Mouse (Mus musculus): ENCODE data around the gene Abr.
A peak's percentile ranks its signal among the peaks of the same experiment; 100 is the strongest.

The Abr gene

DNA sequence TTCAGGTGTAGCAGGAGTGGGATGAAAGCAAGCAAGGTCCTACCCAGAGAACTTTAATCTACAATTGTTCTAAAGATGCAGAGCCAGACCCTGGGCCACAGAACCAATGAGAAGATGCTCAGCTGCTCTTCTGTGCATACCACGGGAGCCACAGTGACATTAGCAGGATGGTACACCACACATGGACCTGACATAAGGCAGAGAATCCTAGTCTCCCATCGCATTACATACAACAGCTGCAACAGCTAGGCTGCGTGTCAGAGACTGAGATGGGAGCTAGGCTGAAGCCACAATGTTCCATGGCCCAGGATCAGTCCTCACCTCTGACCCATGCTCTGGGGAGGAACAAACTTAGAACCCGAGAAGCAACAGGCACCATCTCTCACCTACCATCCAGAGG, 104.0 kb downstream of the Abr start:
- no peak for DNase-seq (ENCODE audit: low read depth, low spot score)

DNA sequence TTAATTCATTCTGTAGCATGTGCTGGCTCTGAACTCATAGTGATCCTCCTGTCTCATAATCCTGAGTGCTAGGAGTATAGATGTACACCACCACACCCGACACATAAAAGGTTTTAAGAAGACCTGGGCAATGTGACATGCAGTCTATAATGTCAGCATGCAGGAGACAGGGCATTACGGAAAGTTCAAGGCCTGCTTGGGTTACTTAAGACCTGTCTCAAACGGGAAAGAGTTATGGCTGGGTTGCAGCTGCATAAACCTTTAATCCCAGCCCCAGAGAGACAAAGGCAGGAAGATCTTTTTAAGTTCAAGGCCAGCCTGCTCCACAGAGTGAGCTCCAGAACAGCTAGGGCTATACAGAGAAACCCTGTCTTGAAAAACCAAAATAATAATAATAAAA, 105.2 kb downstream of the Abr start:
- no peak for DNase-seq (ENCODE audit: low read depth, low spot score)

DNA sequence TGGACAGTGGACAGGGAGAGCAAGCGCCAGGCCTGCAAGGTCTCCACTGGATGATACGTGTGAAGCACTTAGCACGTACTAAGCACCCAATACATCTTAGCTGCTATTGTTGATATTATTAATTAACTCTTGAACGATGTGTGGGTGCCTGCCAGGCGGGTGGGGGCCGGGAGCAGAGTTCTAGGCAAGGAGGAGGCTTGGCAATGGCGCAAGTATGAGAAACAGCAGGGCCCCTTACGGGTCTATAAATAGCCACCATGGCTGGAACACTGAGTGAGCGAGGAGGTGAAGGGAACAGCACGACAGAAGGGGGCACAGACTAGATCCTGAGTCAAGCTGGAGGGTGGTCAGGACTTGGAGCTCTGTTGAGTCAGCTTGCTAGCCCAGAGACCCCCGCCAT, 107.0 kb downstream of the Abr start:
- no peak for DNase-seq (ENCODE audit: low read depth, low spot score)

DNA sequence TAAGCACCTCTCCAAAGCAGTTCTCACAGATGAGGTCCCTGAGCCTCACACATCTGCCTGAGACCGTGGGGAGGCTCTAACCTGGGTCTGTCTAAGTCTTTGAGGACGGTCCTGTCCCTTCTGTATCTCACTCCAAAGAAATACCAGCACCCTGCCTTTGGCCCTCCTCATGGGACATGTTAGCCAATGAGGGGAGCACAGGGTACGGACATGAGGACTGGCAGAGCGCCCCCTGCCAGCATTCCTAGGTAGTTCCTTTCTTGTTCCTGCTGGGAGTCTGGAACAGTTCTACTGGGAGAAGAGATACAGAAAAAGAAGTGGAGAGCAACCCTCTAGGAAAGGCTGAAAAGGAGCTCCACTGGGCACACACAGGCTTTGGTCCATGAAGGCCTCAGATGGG, 111.1 kb downstream of the Abr start:
- no peak for DNase-seq (ENCODE audit: low read depth, low spot score)

DNA sequence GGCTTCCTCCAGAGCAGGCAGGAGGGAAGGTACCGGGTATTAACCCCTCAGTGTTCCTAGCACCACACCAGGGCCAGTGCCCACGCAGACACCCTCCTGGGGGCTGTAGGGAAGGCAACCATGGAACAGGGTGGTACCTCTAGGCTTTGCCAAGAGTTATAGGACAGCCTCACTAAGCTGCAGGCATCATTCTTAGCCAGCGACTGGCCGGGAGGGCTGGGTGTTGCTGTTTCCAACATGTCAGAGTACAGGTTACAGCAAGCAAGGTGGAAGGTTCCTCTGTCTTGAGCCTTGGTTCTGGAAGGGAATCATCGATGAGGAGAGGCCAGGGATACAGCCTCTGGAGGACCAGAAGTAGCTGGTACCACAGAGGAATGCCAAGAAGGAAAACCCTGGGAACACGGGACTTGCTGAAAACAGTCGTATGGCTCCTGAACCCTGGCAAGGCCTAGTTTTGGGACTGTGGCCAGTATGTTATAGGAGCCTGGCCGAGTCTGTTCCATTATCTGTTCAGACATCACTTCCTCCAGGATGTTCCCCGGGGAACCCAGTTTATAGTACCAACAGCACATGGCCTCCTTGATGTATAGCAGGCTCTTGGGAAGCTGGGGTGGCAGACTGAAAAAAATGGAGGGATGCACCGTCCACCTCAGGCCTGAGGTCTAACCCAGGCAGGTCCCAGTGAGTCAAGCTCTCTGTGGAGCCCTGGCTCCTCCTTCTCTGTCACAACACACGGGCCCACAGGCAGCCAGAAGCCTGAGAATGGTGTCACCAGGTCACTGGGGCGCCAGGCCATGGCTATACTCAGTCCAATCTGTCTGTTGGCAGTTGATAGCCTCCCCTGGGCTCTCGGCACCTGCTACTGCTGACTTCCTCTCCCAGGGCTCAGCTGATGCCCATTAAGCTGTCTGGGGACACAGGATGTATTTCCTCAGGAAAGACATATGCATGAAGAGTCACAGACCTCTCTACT, 112.1 kb downstream of the Abr start:
- DNase-seq (ENCODE audit: low read depth, low spot score) = no peak

DNA sequence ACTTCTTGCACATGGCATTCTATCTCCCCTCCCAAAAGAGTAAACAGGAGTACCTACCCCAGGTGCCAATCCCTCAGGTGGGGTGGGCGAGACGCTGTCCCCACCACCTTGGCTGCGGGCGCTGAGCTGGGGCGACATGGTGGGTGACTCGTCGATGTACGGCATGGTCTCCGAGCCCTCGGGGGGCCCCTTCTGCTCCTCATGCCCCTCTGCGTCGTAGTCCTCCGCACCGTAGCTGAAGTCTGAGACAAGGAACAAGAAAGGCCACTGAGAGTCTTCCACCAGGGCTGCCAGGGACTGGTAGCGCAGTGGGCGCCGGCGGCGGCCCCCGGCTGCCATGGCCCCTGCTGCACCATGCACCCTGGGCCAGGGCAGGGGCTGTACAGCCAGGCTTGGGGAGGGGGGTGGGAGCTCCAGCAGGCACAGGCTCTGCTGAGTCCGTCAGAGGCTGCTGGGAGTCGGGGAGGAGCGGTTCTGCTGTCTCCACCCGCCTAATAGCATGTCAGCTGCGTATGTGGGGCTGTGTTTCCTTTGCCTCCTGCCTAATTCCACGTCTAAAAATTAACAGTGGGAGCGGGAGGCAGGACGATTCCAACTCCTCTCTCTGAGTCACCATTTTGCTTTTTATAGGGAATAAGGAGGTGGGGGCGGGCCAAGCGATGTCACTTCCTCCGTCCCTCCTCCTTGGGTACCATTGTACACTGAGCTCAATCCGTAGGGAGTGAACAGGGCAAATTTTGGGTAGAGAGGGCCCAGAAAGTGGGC, 113.1 kb downstream of the Abr start:
- DNase-seq (ENCODE audit: low read depth, low spot score) = no peak

DNA sequence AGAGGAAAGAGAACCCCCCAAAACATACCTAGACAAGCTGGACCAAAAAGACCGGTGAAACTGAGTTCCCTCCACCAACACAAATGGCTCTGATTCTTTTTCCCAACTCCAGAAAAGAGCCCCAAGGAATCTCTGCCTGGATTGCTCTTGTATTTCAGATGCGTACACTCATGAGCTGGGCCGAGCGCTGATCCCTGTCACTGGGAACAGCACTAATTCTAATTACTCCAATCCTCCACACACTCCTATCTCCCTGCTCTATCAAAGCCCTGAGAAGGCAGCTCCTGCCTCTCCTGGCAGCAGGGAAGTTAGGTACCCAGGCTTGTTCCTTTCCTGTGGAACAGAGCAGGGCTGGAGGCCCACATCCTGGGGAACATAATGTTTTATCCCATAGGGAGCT, 114.0 kb downstream of the Abr start:
- DNase-seq (ENCODE audit: low read depth, low spot score) = no peak

DNA sequence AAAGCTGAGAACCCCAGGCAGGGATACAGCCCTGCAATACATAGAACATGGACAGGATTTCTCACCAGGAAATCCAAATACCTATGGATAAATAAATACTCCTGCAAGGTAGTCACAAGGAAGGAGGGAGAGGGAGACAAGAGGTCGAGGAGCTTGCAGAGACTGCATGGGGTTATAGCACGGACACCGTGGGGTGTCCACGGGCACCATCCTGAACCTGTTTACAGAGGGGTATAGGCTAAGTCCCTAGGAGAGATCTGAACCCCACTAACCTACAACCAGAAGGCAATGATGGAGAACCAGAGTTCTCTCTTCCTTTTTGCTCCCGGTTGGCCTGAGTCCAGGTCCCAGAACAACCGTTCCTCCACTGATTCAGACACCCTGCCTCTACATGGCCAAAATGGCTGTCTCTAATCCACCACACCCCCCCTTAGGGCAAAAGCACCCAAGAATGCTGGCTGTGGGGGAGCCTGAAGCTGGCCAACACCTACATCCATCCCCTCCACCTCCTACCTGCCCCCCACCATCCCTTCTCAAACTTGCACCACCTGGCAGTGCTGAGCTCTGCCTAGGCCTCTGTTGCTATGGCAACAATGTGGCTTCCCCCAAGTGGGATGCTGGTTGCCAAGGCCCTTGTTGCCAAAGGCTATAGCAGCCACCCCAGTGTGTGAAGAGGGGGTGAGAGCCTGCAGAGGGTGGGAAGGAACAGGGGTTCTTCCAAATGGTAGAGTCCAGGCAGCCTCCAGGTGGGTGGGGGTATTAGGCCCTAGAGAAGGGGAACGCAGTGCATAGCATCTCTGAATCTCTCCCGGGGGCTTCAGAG, 114.6 kb downstream of the Abr start:
- DNase-seq (ENCODE audit: low read depth, low spot score) = no peak

DNA sequence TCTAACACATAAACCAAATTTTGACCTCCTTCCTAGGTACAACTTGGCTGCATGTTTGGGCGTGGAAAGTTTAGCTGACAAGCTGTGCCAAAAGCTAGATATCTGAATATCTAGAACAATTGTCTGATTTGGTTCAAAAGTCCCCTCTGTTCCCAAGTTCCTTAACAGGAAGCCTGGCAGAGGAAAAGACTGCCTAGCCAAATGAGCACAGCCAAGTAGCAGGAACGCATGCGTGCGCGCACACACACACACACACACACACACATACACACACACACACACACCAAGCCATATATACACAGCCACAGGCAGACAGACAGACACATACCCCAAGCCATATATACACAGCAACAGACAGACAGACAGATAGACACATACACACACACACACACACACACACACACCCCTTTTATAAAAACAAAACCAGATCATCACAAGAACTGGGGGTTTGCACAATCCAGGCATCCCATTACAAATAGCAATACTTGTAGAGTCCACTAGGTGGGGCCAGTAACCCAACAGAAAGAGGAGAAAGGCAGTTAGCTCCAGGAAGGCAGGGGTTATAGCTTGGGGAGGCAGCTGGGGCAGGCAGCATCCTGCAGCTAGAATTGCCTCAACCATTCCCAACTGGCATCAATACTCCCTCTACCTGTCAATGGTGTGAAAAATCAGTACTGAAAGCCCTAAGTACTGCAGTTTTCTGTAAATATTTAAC, 115.4 kb downstream of the Abr start:
- DNase-seq (ENCODE audit: low read depth, low spot score) = peak; percentile 80

DNA sequence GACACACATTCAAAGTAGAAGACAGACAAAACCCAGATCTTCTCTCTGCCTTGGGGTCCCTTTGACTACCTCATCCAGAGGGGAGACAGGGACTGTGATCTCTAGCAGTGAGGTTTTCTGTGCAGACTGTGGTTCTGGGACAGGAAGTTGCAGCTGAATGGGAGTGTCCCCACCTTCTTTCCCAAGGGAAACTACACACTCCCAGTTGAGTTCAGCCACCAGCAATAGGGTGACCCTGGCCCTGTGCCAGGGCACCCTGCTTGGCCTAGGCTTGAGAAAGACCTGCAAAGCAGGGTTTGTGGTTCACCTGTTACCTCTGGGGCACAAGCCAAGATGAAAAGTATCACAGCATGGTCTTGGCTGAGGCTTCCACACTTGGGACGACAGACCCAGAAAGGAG, 117.0 kb downstream of the Abr start:
- no peak for DNase-seq (ENCODE audit: low read depth, low spot score)

DNA sequence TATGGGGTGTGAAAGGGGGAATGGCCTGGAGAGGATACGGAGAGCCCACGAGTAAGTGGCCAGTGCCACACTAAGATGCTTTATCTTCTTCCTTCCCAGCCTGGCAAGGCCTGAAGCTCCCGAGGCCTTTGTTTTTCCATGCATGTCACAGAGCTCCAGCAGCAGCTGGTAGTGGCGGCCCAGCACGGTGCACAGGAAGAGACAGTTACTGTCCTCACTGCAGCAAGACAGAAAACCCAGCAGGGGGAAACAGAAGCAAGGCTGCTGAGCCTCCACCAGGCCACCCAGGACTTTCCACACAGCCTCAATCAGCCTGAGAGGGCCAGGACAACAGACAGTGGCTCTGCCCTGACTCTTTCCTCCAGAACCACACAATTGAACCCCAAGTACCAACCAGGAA, 118.1 kb downstream of the Abr start:
- no peak for DNase-seq (ENCODE audit: low read depth, low spot score)

DNA sequence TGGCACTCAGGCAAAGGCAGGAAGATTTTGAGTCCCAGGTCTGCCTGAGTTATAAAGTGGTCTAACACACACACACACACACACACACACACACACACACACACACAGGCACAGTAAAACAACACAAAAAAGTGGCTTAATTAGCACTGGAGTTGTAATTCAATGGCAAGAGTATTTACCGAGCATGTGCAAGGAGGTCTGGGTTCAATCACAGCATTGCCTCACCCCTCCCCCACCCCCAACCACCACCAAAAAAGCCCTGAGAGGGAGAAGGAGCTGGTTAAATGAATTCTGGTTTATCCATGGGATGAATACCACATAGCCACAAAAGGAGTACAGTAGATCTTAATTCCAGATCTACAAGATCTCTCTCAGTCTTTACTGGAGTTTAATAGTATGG, 122.1 kb downstream of the Abr start:
- peak; percentile 59 for DNase-seq (ENCODE audit: low read depth, low spot score)

DNA sequence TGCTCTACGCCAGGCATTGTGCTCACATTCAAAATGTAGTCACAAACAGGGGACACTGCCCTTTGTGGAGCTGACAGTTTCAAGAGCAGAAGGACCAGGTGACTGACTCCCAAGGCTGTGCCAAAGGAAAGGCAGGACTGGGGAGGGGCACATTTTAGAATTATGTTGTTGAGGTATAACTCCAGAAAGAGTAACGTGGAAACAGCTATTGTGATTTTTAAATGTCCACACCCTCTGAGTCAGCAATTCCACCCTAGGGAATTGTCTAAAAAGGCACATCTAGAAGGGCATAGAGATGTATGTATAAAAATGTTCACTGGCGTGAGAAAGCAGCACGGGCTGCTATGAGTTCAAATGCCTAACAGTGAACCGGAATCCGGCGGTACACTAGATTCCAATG, 122.5 kb downstream of the Abr start:
- no peak for DNase-seq (ENCODE audit: low read depth, low spot score)

DNA sequence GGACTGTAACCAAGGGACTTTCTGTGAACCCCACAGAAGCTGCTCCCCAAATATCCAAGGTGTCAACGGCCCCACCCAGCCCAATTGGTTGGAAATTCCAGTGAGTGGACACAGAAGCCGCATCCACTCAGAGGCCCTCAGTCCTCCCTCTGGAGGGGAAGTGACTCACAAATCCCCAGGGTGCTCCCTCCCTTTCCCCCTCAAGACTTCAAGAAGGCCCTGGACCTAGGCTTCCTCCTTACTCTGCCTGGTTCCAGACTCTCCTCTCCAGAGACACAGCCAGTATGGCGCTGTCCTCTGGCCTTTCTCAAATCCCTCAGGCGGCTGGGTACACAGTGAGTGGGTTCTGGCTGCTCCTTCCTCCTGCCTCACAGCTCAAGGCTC, 124.4 kb downstream of the Abr start:
- DNase-seq (ENCODE audit: low read depth, low spot score) = no peak

DNA sequence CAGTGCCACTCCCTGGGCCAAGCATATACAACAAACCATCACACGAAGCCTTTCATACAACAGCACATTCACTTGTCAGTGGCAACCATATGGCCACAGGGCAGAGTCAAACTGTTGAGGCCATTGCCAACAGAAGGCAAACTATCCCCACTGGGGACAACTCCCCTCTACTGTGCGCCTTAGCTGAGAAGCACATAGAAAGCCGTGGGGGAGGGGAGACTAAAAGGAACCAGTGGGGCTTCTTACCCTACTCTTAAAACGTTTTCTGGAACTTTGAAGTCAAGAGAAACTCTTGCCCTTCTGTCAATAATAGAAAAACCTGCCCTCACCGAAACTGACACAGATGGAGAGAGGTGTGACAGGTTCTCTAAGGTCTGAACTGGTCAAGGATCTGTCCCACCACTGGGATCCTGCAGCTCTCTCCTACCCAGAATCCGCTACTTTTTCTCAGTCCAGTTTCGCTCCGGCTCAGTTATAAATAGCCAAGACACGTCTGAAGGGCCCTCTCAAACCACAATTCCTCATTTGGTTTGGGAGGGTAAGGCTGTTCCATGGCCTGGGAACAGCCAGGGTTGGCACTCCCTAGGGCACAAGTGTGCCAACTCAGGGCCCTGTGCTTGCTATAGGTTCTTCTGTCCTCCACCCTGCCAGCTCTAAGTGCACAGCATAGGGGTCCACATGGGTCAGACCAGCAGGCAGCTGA, 124.9 kb downstream of the Abr start:
- no peak for DNase-seq (ENCODE audit: low read depth, low spot score)

DNA sequence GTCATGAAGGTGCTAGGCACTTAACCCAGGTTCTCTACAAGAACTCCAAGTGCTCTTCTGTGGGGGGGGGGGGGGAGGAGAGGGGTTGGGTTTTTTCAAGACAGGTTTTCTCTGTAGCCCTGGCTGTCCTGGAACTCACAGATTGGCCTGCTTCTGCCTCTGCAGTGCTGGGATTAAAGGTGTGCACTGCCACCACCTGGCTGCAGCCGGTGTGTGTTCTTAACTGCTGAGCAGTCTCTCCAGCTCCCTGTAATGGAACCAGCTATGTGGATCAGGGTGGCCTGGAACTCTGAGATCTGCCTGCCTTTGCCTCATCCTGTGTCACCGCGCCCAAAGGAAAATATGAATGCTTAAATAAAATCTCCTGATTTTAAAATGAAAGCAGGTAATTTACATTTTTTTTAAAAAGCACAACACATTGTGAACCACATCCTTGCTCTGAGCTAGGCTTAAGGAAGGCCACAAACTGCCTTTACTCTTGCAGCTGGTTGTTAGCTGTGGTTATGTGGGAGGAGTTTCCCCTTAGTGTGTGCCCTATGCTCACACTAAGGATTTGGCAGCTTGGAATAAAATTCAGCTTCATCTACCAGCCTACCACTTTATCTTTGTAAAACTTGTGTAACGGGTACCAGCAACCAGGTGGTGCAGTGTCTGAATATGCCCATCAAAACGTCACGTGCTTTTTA, 125.9 kb downstream of the Abr start:
- DNase-seq (ENCODE audit: low read depth, low spot score) = peak; percentile 52

DNA sequence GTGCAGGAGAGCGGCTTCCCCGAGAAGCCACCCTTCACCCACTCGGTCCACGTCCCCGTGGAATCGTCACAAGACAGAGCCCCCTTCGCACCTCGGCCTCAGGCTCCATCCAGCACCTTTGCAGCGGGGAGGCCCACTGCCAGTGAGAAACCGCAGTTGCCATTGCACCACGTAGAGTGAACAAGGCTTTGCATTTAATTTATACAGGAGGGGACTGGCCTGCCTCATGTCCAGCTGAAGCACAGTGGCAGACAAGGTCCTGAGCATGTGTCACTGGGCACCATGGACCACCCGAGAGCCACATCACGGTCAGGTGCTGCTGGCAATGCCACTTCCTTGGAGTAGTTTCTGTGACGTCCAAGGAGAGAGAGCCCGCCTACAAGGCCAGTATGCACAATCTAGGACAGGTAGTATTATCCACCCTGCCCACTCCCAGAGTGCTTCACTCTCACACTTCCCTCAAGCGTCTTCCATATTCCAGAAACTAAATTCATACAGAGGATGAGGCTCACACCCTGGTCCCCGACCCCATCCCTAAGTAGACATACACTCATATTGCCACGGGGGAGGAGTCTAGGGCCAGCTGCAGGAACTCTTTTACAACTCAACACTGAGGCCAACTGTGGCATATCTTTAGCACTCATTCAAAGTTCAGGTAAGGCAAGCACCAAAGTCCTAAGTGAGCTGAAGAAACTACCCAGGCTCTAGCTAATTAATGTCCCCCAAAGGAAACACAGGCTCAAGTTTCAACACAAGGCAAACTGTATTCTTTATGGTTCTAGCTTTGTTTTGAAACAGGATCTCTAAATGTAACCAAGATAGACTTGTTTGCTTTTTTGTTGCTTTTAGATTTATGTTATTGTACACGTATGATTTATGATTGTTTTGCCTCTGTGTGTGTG, 126.7 kb downstream of the Abr start:
- peak; percentile 36 for DNase-seq (ENCODE audit: low read depth, low spot score)

DNA sequence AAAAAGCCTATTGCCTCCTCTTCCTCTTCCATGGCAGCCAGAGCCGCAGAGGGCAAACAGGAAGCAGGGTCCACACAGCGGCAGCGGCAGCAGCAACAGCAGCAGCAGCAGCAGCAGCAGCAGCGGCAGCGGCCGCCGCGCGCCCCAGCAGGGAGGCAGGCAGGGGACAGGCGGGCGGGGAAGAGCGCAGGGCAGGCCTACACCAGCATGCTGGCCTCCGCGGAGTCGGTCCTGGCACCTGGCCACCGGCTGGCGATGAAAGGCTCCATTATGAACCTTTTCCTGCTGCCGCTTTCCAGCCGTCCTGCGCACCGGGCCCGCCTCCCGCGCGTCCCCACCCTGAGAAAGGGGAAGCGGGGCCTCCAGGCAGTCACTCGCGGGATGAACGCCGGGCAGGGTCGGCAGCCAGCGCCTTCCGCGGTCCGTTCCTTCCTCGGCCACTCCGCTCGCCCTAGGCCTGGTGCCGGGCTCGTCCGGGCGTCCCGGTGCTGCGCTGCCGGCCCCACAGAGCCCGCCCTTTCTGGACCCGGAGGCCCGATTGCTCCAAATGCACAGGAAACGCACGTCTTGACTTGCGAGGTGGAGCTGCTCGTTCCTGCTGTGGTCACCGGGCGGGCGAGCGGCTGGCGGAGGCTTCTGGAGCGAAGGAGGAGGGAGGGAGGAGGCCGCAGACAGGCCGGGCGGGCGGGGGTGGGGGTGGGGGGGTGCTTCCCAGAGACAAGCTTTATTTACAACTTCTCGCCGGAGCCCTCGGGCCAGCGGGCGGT, 127.6 kb downstream of the Abr start:
- peak; percentile 75 for DNase-seq (ENCODE audit: low read depth, low spot score)

Measured in forelimb bud, embryonic 11.5 days (tissue).